Mouse (Mus musculus) thymus, adult 2 months (tissue): ENCODE data around the gene Mogat2. TPM values are rescaled to one million over a fixed set of nuclear protein-coding genes. Genes with fewer than 3 reads are reported as not detected.

Experiments
- DNase-seq: peaks from one replicate; pipeline ENCODE4 v3.0.0; 2021
- H3K27ac ChIP-seq: fragments of 200-500 bp; 2 replicates; pipeline ENCODE4 v1.5.1; 2012; ENCODE audit warnings: low read length, control low read depth; ENCODE audit not compliant: control insufficient read depth, insufficient read depth
- H3K27me3 ChIP-seq: fragments of 200-500 bp; 2 replicates; pipeline ENCODE4 v1.6.1; 2012; ENCODE audit warnings: mild to moderate bottlenecking, low read length, moderate library complexity, mixed read lengths; ENCODE audit not compliant: control insufficient read depth, insufficient read depth
- H3K36me3 ChIP-seq: fragments of 200-500 bp; 2 replicates; pipeline ENCODE4 v1.6.1; 2012; ENCODE audit warnings: mild to moderate bottlenecking, low read length, moderate library complexity; ENCODE audit not compliant: control insufficient read depth, insufficient read depth
- H3K4me1 ChIP-seq: fragments of 200-500 bp; replicated peaks from 2 replicates; pipeline ENCODE4 v1.6.1; 2012; ENCODE audit warnings: low read length; ENCODE audit not compliant: control insufficient read depth, insufficient read depth
- H3K4me3 ChIP-seq: fragments of 200-500 bp; 2 replicates; pipeline ENCODE4 v1.5.1; 2012; ENCODE audit warnings: mild to moderate bottlenecking, low read length, control low read depth, moderate library complexity; ENCODE audit not compliant: control insufficient read depth, insufficient read depth
- CTCF ChIP-seq: fragments of 200-500 bp; IDR thresholded peaks from 2 replicates; pipeline ENCODE4 v1.5.1; 2012; ENCODE audit warnings: mild to moderate bottlenecking, control low read depth, low read length, moderate library complexity, borderline replicate concordance; ENCODE audit not compliant: control insufficient read depth, poor library complexity, insufficient read depth; ENCODE audit errors: extremely low read depth
- POLR2A ChIP-seq: fragments of 200-500 bp; IDR thresholded peaks from 2 replicates; pipeline ENCODE4 v1.6.1; 2012; ENCODE audit warnings: mild to moderate bottlenecking, low read length, control low read depth, moderate library complexity; ENCODE audit not compliant: control insufficient read depth, poor library complexity, insufficient read depth; ENCODE audit errors: extremely low read depth
- WGBS: fragments of 180-500 bp; shearing (Covaris S2); methylation state at CpG from one replicate; pipeline ENCODE4 v1.1.7; 2018; 5-methylcytosine and 5-hydroxymethylcytosine counted together
- polyA plus RNA-seq: library from polyadenylated mRNA; depleted of rRNA; stranded (reverse); fragments of >200 nt; gene quantifications from 2 replicates; pipeline ENCODE4 v1.2.3, GENCODE M21; 2012; rRNA removed

The Mogat2 gene
- polyA plus RNA-seq, 1 experiment: 0.32 TPM

GRCm38 (mm10) chr7:99171730-99172463 lies 66.5 kb downstream of the Mogat2 start:
- Histone ChIP-seq H3K4me3 (no peak overlapping the region), H3K27me3 (no peaks in the 10 kb centered on the region), H3K27ac (no peak overlapping the region), H3K36me3 (no peaks in the 10 kb centered on the region), H3K4me1 (0 out of 2 replicates have a peak, but pooled peaks cover 2% of the 10 kb centered on the region)
- TF ChIP-seq POLR2A (no peak), CTCF (no peak)
- DNase-seq: no peak
- WGBS: 91% methylated on average over 10 of the region's 10 CpGs

DNA sequence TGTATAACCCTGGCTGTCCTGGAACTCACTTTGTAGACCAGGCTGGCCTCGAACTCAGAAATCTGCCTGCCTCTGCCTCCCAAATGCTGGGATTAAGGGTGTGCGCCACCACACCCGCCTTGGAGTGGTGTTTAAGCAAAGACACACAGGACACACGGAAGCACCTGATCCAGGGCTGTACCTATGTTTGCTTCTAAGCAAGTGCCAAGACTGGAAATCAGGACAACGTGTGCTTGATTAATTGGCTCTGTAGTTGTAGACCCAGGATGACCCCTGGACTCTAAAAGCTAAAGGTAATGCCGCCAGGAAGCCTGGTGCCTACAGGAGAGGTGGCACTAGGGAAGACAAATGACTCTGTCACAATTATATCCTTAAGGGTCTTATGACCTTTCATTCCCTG lies 67.9 kb downstream of the Mogat2 start:
- Histone ChIP-seq H3K27me3 (no peaks in the 10 kb centered on the region), H3K36me3 (no peaks in the 10 kb centered on the region), H3K4me1 (0 out of 2 replicates have a peak, but pooled peaks cover 2% of the 10 kb centered on the region), H3K27ac (no peak overlapping the region), H3K4me3 (no peak overlapping the region)
- no peak for DNase-seq
- WGBS: 96% methylated on average over 6 of the region's 6 CpGs
- TF ChIP-seq POLR2A (no peak), CTCF (no peak)

GRCm38 (mm10) chr7:99169717-99170403 lies 68.6 kb downstream of the Mogat2 start:
- Histone ChIP-seq H3K36me3 (no peaks in the 10 kb centered on the region), H3K27ac (no peak overlapping the region), H3K4me3 (no peak overlapping the region), H3K27me3 (no peaks in the 10 kb centered on the region), H3K4me1 (0 out of 2 replicates have a peak, but pooled peaks cover 2% of the 10 kb centered on the region)
- WGBS: 93% methylated on average over 9 of the region's 9 CpGs
- DNase-seq: no peak
- no peak for TF ChIP-seq CTCF
- no peak for TF ChIP-seq POLR2A

Other genes starting within 250 kb of the Mogat2 start
- gene Uvrag, start 97.5 kb downstream of the Mogat2 start, polyA plus RNA-seq: 74.6 and 144 TPM in 2 replicates
- gene Dgat2, start 55.9 kb downstream of the Mogat2 start, polyA plus RNA-seq: 122 and 130 TPM in 2 replicates
- gene Map6, start 28.8 kb upstream of the Mogat2 start, polyA plus RNA-seq: 0.96 and 1.3 TPM in 2 replicates
- 53.3 and 66.1 TPM in 2 replicates for gene Serpinh1, start 114.6 kb upstream of the Mogat2 start, polyA plus RNA-seq
- 13.9 and 18.5 TPM in 2 replicates for gene Gdpd5, start 142.8 kb upstream of the Mogat2 start, polyA plus RNA-seq
- gene Klhl35, start 227.4 kb upstream of the Mogat2 start, polyA plus RNA-seq: 1.0 and 1.5 TPM in 2 replicates
- gene Rps3, start 245.1 kb upstream of the Mogat2 start, polyA plus RNA-seq: 483 and 566 TPM in 2 replicates